Mouse (Mus musculus) granulocyte monocyte progenitor cell, adult 5-6 weeks (primary cell): ENCODE results near the gene Bace2. TPM values are rescaled to one million over a fixed set of nuclear protein-coding genes. Genes with fewer than 3 reads are reported as not detected.

Experiments used
- ATAC-seq: replicated peaks from 2 replicates; pipeline ENCODE4 v1.8.0; 2016; ENCODE audit warnings: mild to moderate bottlenecking, moderate TSS enrichment, inconsistent platforms; ENCODE audit not compliant: poor library complexity, severe bottlenecking
- total RNA-seq, 2 experiments: library from RNA; stranded (forward) in 1 of 2; stranded (reverse) in 1 of 2; fragments of 200-712, 200-1000 nt in 1 of 2; fragments of >200 nt in 1 of 2; fragmentation: Nextera tagmentation in 1 of 2; gene quantifications; 2 replicates each; pipeline ENCODE4 v1.2.3; 2014 to 2017

Bace2 gene
- total RNA-seq, 2 experiments from 2014 or later = not detected

GRCm38 (mm10) chr16:97462481-97463181 lies 106.1 kb downstream of the Bace2 start, which contains the start of gene Mx1:
TSS of gene Mx1 (minus strand) at chr16:97462907.
- ATAC-seq = peak; percentile 93

DNA sequence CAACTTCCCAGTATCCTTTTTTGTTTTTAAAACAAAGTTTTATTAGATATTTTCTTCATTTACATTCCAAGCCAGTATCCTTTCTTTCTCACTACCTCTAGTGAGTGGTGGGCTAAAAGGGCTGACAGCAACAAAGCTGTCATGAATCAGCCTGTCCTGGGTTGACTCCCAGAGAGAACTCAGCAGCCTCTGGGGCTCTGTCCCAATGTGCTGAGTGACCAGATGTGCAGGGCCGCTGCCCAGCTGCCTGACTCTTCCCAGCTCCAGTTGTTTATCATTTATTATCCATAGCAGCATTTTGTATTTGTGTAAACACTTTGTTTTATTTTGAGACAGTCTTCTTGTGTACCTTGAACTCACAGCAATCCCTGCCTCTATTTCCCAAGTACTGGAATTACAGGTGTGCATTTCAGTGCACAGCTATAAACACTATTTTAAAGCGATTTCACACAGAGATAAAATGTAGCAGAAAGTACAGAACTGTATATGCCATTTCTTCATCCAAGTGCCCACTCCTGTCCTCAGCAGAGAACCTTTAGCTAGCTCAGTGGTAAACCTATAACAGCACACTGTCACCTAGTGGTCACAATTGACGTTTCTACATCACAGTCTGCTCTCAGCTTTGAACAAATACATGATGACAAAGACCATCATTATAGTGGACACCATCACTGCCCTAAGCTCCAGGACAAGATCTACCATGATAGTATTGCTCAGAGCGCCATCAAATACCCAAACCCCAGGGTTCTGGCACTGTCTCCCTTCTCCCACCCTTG lies 109.8 kb downstream of the Bace2 start:
- no peak for ATAC-seq

DNA sequence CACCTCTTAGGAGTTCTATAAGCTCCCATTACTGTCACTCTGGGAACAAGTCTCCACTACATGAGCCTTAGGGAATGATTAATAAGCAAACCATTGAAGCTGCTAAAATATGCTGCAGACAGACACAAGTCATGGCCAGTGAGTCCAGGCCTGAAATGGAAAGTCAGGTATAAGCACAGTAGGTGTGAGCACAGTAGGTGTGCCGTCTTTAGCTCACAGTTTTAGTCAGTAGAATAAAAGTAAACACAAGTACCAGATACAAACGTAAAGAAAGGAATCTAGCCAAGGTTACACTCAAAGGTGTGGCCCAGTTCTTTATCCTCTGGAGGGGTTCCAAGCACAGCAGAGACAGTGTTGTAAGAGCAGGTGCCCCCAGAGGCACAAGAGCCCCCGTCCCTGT lies 110.9 kb downstream of the Bace2 start:
- no peak for ATAC-seq

- ATAC-seq = peak; percentile 68
Observed at GRCm38 (mm10) chr16:97467993-97468791, 111.7 kb downstream of the Bace2 start.

GRCm38 (mm10) chr16:97474671-97475070 lies 118.1 kb downstream of the Bace2 start:
- ATAC-seq = no peak

DNA sequence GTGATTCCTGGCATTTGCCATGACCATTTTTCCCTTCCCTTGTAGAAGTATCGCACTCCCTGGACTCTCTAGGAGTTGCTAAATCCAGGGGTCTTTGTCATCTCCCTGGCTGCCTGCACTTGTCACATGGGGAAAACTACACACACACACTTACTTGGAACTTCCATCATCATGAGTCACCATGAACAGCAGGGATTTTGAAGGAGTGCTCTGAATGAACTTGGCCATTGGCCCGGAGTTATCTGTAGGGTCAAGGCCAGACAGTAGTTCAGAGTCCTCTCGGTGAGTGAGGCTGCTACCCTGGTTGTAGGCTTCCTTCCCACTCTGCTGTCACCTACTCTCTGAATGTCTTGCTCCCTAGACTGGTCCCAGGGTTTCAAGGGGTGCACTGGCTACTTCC lies 119.0 kb downstream of the Bace2 start:
- no peak for ATAC-seq

- peak; percentile 46 for ATAC-seq
Observed at GRCm38 (mm10) chr16:97476524-97476923, 120.0 kb downstream of the Bace2 start.

- ATAC-seq = peak; percentile 88
Observed at GRCm38 (mm10) chr16:97478655-97479054, 122.1 kb downstream of the Bace2 start.

- ATAC-seq = no peak
Observed at GRCm38 (mm10) chr16:97492369-97492768, 135.8 kb downstream of the Bace2 start.

Other genes starting within 250 kb of the Bace2 start
- not detected in 2 replicates for gene Dscam, start 186.0 kb upstream of the Bace2 start, total RNA-seq (2014; fragmentation: Nextera tagmentation)
- 0.15 TPM in 1 of 2 replicates, not detected in the other for gene Dscam, start 186.0 kb upstream of the Bace2 start, total RNA-seq (2017)
- 0.73 and 6.5 TPM in 2 replicates for gene Mx1, start 106.2 kb downstream of the Bace2 start, total RNA-seq (2014; fragmentation: Nextera tagmentation)
- 1.3 and 2.2 TPM in 2 replicates for gene Mx1, start 106.2 kb downstream of the Bace2 start, total RNA-seq (2017)
- gene Fam3b, start 158.1 kb downstream of the Bace2 start, total RNA-seq (2014; fragmentation: Nextera tagmentation) = 1.1 TPM in 1 of 2 replicates, not detected in the other
- 2.3 TPM in 1 of 2 replicates, not detected in the other for gene Fam3b, start 158.1 kb downstream of the Bace2 start, total RNA-seq (2017)